Mouse (Mus musculus) leukemia stem cell, adult 10-12 weeks (primary cell): ENCODE measurements around the gene B430305J03Rik. TPM values are rescaled to one million over a fixed set of nuclear protein-coding genes. Genes with fewer than 3 reads are reported as not detected.

Experiments
- polyA plus RNA-seq: library from polyadenylated mRNA; stranded (reverse); fragments of >175 nt; gene quantifications from 2 replicates; pipeline ENCODE4 v1.2.3, GENCODE M21; 2012; ENCODE audit warnings: low replicate concordance

The B430305J03Rik gene
- polyA plus RNA-seq = 0.31 and 0.44 TPM in 2 replicates

GRCm38 (mm10) chr3:61365779-61366373 lies at the start of gene B430305J03Rik:
Gene B430305J03Rik, minus strand, starts transcription at chr3:61365951.

GRCm38 (mm10) chr3:61361338-61361737 lies 4.4 kb downstream of the B430305J03Rik start, which contains the start of gene Rap2b:
Gene Rap2b, plus strand, starts transcription at chr3:61361638.

Other genes with a start within 250 kb of the B430305J03Rik start
- gene Rap2b, start 4.3 kb downstream of the B430305J03Rik start, polyA plus RNA-seq = 12.4 and 15.2 TPM in 2 replicates